Mouse (Mus musculus) heart, embryonic 16.5 days (tissue): Measurements from ENCODE around the gene Gse1. TPM values are rescaled to one million over a fixed set of nuclear protein-coding genes. Genes with fewer than 3 reads are reported as not detected.
"Not testable (repeated sequence)": the region's sequence is repeated elsewhere in the genome, so short reads cannot be mapped to it uniquely, and the experiment has no call there.

Experiments
- ATAC-seq: fragments of 200-750 bp; cut with Nextera tagmentation; replicated peaks from 2 replicates; pipeline ENCODE4 v1.8.0; 2017; ENCODE audit warnings: moderate number of reproducible peaks; ENCODE audit not compliant: insufficient read depth, low FRiP score; ENCODE audit errors: extremely low read depth
- H3K27ac ChIP-seq: fragments of 300-500 bp; sonication (generic); 2 replicates; pipeline ENCODE4 v1.5.1; 2014; ENCODE audit warnings: mild to moderate bottlenecking, low read length, control low read depth, moderate library complexity
- H3K27me3 ChIP-seq: fragments of 300-500 bp; sonication (generic); 2 replicates; pipeline ENCODE4 v1.6.1; 2014; ENCODE audit warnings: low read length, mixed read lengths; ENCODE audit not compliant: control insufficient read depth, insufficient read depth
- H3K36me3 ChIP-seq: fragments of 300-500 bp; sonication (generic); 2 replicates; pipeline ENCODE4 v1.6.1; 2014; ENCODE audit not compliant: control insufficient read depth, insufficient read depth
- H3K4me1 ChIP-seq: fragments of 300-500 bp; sonication (generic); 2 replicates; pipeline ENCODE4 v1.6.1; 2014; ENCODE audit warnings: low read length, mixed read lengths; ENCODE audit not compliant: control insufficient read depth, insufficient read depth
- H3K4me2 ChIP-seq: fragments of 300-500 bp; sonication (generic); 2 replicates; pipeline ENCODE4 v1.6.1; 2014; ENCODE audit warnings: low read depth, mild to moderate bottlenecking, control low read depth, low read length
- H3K4me3 ChIP-seq: fragments of 300-500 bp; sonication (generic); 2 replicates; pipeline ENCODE4 v1.5.1; 2014; ENCODE audit warnings: mild to moderate bottlenecking, control low read depth, low read length
- H3K9ac ChIP-seq: fragments of 300-500 bp; sonication (generic); 2 replicates; pipeline ENCODE4 v1.6.1; 2014; ENCODE audit warnings: low read length, control low read depth
- H3K9me3 ChIP-seq: fragments of 300-500 bp; sonication (generic); replicated peaks from 2 replicates; pipeline ENCODE4 v1.6.1; 2016; ENCODE audit warnings: low read length; ENCODE audit not compliant: control insufficient read depth
- WGBS: fragments of 180-500 bp; shearing (Covaris S2); extraction: QIAGEN DNeasy Blood & Tissue Kit; methylation state at CpG from one replicate; pipeline ENCODE4 v1.1.7; 2014; 5-methylcytosine and 5-hydroxymethylcytosine counted together
- polyA plus RNA-seq: library from polyadenylated mRNA; unstranded; fragments of >200 nt; fragmentation: Nextera tagmentation; extraction: Ambion mirVana; gene quantifications from 2 replicates; pipeline ENCODE4 v1.2.1, GENCODE M21; 2015

The Gse1 gene
- polyA plus RNA-seq, 1 experiment from 2014 or later: 7.7 TPM

DNA sequence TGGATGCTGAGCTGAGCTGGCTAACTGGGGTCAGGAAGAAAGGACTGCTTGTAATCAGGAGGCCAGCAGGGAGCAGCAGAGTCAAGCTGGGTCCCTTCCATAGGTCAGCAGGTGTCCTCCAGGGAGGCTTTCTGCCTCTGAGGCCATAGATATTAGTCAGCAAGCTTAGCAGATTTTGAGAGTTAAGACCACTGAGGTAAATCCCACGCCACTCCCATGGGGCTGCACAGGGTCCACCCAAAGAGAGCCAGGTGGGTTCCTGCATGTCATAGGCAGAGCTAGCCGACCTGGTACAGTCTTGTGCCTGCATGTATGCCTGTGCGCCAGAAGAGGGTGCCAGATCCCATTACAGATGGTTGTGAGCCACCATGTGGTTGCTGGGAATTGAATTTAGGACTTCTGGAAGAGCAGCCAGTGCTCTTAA is 98.9 kb downstream of the Gse1 start:
- Histone ChIP-seq H3K27me3 (no peaks in the 10 kb centered on the region), H3K4me3 (no peak overlapping the region), H3K9ac (no peak overlapping the region), H3K4me2 (no peak overlapping the region), H3K9me3 (no peaks in the 10 kb centered on the region), H3K36me3 (no peaks in the 10 kb centered on the region), H3K27ac (no peak overlapping the region), H3K4me1 (peaks cover 31% of the 10 kb centered on the region)
- ATAC-seq: no peak
- WGBS: 60% methylated on average over 3 of the region's 3 CpGs

DNA sequence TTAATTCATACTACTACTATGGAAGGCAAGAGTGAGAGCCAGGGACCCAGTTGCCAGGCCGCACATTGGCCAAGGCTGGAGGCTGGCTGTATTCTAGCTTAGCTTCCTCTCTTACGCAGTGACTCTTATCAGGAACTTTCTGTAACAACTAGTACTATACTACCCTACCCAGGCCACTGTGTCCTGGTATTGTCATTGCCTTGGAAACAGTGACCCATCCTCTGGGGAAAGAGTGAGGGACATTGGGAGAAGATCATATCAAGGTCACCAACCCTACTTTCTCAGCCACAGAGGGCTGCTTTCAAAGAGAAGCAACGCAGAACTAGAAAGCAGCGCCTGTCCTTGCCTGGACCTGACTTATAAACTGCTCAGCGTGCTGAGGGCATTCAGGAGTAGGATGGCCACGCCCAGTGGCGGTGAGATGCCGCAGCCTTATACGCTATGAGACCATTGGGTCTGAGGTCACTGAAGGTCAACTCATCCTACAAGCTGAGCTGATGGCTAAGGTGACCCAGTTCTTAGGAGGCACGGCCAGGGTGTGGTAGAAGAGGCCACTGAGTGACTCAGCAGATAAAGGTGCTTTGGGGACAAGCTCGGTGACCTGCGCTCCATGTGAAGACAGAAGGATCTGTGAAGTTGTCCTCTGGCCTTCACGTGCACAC is 100.2 kb downstream of the Gse1 start:
- WGBS: 79% methylated on average over 13 of the region's 13 CpGs
- no peaks in the 10 kb centered on the region for H3K36me3 ChIP-seq
- peaks cover 27% of the 10 kb centered on the region for H3K4me1 ChIP-seq
- H3K27me3 ChIP-seq: no peaks in the 10 kb centered on the region
- H3K4me2 ChIP-seq: no peak overlapping the region
- no peak overlapping the region for H3K4me3 ChIP-seq
- no peak for ATAC-seq
- no peak overlapping the region for H3K9ac ChIP-seq
- no peak overlapping the region for H3K27ac ChIP-seq
- H3K9me3 ChIP-seq: no peaks in the 10 kb centered on the region

DNA sequence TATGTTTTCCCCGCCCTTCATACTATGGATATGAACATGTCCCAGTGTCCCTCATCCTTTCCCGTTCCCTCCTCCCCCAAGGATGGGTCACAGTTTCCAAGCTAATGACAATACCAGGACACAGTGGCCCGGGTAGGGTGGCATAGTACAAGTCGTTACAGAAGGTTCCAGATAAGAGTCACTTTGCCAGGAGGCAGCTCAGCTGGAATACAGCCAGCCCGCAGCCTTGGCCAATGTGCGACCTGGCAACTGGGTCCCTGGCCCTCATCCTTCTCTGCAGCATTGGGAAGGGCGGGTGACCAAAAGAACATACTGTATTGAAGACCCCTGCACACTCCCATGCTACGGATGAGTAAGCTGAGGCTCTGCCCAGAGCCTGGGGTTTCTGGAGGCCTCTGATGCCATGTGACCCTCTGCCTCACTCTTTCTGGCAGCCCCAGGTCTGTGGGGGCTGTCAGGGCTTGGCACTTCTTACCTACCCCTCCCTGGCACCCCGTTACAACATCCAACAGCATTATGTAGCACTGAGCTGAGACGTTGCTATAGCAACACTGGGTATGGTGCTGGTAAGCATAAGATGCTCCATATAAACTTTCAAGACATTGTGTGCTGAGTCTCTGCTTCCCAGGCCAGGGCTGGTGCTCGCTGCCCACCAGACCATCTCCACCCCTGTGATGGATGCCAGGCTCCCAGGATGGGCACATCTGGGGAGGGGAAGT is 100.9 kb downstream of the Gse1 start:
- 82% methylated on average over 11 of the region's 11 CpGs for WGBS
- Histone ChIP-seq H3K4me2 (no peak overlapping the region), H3K9ac (no peak overlapping the region), H3K9me3 (no peaks in the 10 kb centered on the region), H3K27ac (no peak overlapping the region), H3K36me3 (no peaks in the 10 kb centered on the region), H3K27me3 (no peaks in the 10 kb centered on the region), H3K4me3 (no peak overlapping the region), H3K4me1 (peaks cover 24% of the 10 kb centered on the region)
- ATAC-seq: no peak

DNA sequence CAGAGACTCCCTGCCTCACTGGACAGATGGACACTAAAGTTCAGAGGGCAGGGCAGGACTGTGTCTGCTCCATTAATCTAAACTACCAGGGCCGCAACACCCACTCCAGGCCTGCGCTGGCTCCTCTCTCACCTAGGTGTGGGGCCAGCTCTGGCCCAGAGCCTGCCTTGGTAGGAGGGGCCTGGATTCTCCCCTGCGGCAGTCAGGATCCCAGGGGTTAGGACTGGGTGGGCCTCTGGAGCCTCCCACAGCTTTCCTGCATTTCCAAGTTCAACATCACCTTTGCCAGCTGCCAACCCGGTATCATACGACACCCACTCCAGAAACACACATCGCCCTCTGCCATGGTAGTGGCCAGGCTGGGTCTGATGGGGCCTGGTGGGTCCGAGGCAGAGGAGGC is 102.8 kb downstream of the Gse1 start:
- Histone ChIP-seq H3K27me3 (no peaks in the 10 kb centered on the region), H3K4me1 (peaks cover 40% of the 10 kb centered on the region), H3K36me3 (no peaks in the 10 kb centered on the region), H3K9ac (0 out of 2 replicates have a peak overlapping the region, but pooled peaks have one; percentile 12), H3K4me2 (no peak overlapping the region), H3K4me3 (no peak overlapping the region), H3K9me3 (no peaks in the 10 kb centered on the region), H3K27ac (0 out of 2 replicates have a peak overlapping the region, but pooled peaks have one; percentile 32)
- no peak for ATAC-seq
- 48% methylated on average over 7 of the region's 7 CpGs for WGBS

DNA sequence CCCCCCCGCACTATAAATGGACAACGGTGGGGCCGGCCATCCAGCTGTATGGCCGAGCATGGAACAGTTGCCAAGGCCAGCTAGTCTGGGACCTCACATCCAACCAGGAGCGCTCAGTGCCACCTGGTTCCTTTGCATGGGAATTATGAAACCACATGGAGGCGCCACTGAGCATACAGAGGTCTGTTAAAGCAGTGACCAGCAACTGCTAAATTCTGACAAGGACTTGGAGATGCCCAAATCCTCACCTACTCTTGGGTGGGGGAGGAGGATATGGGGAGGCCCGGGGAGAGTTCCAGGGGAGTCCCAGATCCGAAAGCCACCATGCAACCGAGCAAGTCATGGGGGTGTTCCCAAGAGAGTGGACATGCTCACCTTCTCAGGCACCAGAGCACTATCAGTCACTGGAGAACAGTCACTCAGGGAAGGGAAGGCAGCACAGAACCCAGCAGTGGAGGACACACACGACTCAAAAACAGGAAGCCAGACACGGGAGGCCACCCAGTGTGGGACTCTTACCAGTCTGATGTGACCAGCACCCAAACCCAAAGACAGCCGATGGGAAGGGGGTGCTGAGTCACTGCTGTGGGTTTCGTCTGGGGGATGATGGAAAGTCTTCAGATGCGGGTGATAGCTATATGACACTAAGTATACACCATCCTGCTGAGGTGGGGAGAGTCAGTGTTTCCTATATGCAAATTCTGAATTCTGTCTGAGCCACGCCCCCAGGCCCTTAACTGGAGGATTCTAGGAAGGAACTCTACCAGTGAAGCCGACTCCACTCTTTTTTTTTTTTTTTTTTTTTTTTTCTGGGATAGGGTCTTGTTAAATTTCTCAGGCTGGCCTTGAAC is 104.3 kb downstream of the Gse1 start:
- no peaks in the 10 kb centered on the region for H3K36me3 ChIP-seq
- no peak overlapping the region for H3K4me3 ChIP-seq
- WGBS: 63% methylated on average over 16 of the region's 16 CpGs
- no peak overlapping the region for H3K9ac ChIP-seq
- peaks cover 43% of the 10 kb centered on the region for H3K4me1 ChIP-seq
- no peak overlapping the region for H3K4me2 ChIP-seq
- H3K27ac ChIP-seq: no peak overlapping the region
- no peaks in the 10 kb centered on the region for H3K9me3 ChIP-seq
- ATAC-seq: no peak
- H3K27me3 ChIP-seq: no peaks in the 10 kb centered on the region

DNA sequence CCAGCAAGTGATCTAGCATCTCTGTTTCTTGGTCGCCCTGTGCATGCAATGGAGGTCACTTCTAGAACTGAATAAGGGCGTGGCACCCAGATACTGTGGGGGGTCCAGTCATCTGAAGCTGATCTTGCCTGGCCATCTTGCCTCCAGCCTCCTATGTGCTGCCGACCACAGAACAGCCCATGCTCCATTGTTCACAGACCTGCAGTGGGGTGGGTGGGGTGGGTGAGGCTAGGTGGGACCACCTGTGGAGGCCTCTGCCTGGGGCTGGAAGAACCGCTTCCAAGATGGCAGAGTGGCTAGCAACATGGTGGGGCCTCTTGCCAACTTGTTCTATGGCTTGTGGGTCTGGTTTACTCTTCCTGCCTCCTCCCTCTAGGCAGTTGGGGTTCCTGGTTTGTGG is 105.4 kb downstream of the Gse1 start:
- Histone ChIP-seq H3K4me2 (no peak overlapping the region), H3K9me3 (no peaks in the 10 kb centered on the region), H3K9ac (no peak overlapping the region), H3K4me1 (peaks cover 39% of the 10 kb centered on the region), H3K36me3 (no peaks in the 10 kb centered on the region), H3K4me3 (no peak overlapping the region), H3K27me3 (no peaks in the 10 kb centered on the region), H3K27ac (no peak overlapping the region)
- 95% methylated on average over 4 of the region's 4 CpGs for WGBS
- ATAC-seq: no peak

DNA sequence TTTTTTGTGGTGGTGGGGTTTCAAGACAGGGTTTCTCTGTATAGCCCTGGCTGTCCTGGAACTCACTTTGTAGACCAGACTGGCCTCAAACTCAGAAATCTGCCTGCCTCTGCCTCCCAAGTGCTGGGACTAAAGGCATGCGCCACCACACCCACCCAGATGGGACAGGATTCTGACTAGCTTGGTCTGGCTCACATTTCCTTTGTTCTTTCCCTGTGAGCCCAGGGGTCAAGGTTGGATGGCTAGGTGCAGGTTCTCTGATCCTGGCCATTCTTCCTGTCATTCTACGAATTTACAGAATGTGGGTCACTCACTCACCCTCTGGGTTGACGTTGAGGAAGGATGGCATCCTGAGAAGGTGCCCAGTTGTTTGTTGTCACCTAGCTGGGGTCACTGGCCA is 106.0 kb downstream of the Gse1 start:
- 83% methylated on average over 3 of the region's 3 CpGs for WGBS

DNA sequence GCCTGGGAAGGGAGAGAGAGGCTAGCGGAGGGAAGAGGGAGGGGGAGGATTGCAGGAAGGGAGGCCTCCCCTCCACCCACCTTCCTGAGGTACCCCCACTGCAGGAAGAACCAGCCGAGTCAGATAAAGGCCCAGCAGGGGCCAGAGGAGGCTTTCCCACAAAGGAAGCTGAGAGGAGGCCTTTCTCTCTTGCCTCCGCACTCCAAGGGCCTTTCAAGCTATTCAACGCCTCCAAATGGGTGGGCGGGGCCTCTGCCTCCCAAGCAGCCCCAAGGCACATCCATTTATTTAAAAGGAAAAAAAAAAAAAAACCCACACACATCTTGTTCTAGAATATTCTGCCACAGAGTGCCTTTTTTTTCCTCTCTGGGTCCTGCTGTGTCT is 106.6 kb downstream of the Gse1 start:
- 38% methylated on average over 5 of the region's 5 CpGs for WGBS
- no peak overlapping the region for H3K4me3 ChIP-seq
- peak overlapping the region; percentile 63 for H3K27ac ChIP-seq
- no peaks in the 10 kb centered on the region for H3K36me3 ChIP-seq
- peak overlapping the region; percentile 24; the same call in 1 of the 2 replicates for H3K9ac ChIP-seq
- ATAC-seq: peak; percentile 55
- H3K4me2 ChIP-seq: peak overlapping the region; percentile 42; the same call in 1 of the 2 replicates
- no peaks in the 10 kb centered on the region for H3K27me3 ChIP-seq
- peaks cover 47% of the 10 kb centered on the region for H3K4me1 ChIP-seq
- H3K9me3 ChIP-seq: no peaks in the 10 kb centered on the region

More for the DNA sequence above, 106.0 kb downstream of the Gse1 start:
- H3K27ac ChIP-seq: peak overlapping the region; percentile 63
- H3K27me3 ChIP-seq, H3K9me3 ChIP-seq, ATAC-seq, H3K36me3 ChIP-seq, H3K4me3 ChIP-seq, H3K4me2 ChIP-seq: not testable (repeated sequence)
- H3K4me1 ChIP-seq: peaks cover 41% of the 10 kb centered on the region
- H3K9ac ChIP-seq: peak overlapping the region; percentile 24; the same call in 1 of the 2 replicates
